Comparison of ENCODE assay signal across 26 mouse cellular contexts in genomic region chr12:81885982-81886381, GRCm38 (mm10). TPM values are rescaled to one million over a fixed set of nuclear protein-coding genes. Genes with fewer than 3 reads are reported as not detected.
DNase-seq lines count a peak whose midpoint lies in the region; ATAC-seq and TF ChIP-seq lines count a peak whose summit lies in the region.
"Had no signal": no experiment of that assay in that cellular context is flagged by ENCODE, and none has a peak within 500 bp of the region (broad histone marks: within the 10 kb centered on the region; RNA-seq: fewer than 3 reads in every experiment).

No protein-coding gene starts in this region.

- peaks cover 15% of the 10 kb centered on the region for H3K4me1 ChIP-seq in intestine, embryonic 14.5 days (replicated peaks; ENCODE audit: control insufficient read depth, insufficient read depth, low read length)
- H3K4me1 ChIP-seq in intestine, postnatal 0 days (replicated peaks; ENCODE audit: control insufficient read depth, insufficient read depth, low read length) = peaks cover 15% of the 10 kb centered on the region; the same call in 1 of the 2 replicates
- H3K4me1 ChIP-seq in embryonic facial prominence, embryonic 10.5 days = peaks cover 13% of the 10 kb centered on the region
- H3K4me1 ChIP-seq: embryonic facial prominence, embryonic 15.5 days had no signal

- H3K36me3 ChIP-seq in intestine, embryonic 14.5 days (ENCODE audit: control insufficient read depth, insufficient read depth, low read length) = no peaks in the 10 kb centered on the region
- no peaks in the 10 kb centered on the region for H3K36me3 ChIP-seq in intestine, postnatal 0 days (ENCODE audit: control insufficient read depth, insufficient read depth)
- 0 out of 2 replicates have a peak, but pooled peaks cover 3% of the 10 kb centered on the region for H3K36me3 ChIP-seq in embryonic facial prominence, embryonic 10.5 days (replicated peaks)
- H3K36me3 ChIP-seq: embryonic facial prominence, embryonic 12.5 days; embryonic facial prominence, embryonic 15.5 days; G1E; hindbrain, embryonic 12.5 days; hindbrain, embryonic 15.5 days had no signal

- no peak for TF ChIP-seq CTCF in intestine, postnatal 0 days (IDR thresholded peaks at IDR 0.05; ENCODE audit: low read depth)

- 29% methylated on average over 4 of the region's 4 CpGs for WGBS in intestine, embryonic 14.5 days
- 30% methylated on average over 4 of the region's 4 CpGs for WGBS in intestine, postnatal 0 days
- 88% methylated on average over 4 of the region's 4 CpGs for WGBS in embryonic facial prominence, embryonic 10.5 days

- H3K9ac ChIP-seq in intestine, embryonic 14.5 days (ENCODE audit: low read length) = no peak overlapping the region
- no peak overlapping the region for H3K9ac ChIP-seq in intestine, postnatal 0 days (ENCODE audit: low read depth, low read length)
- H3K9ac ChIP-seq: embryonic facial prominence, embryonic 12.5 days; embryonic facial prominence, embryonic 15.5 days; forebrain, postnatal 0 days; hindbrain, embryonic 12.5 days; hindbrain, embryonic 15.5 days had no signal

- ATAC-seq in frontal cortex, adult (ENCODE audit: low TSS enrichment) = peak; percentile 72
- ATAC-seq in intestine, embryonic 14.5 days (replicated peaks; ENCODE audit: low FRiP score, low TSS enrichment, low read depth) = no peak
- ATAC-seq in intestine, postnatal 0 days = no peak
- peak; percentile 70 for ATAC-seq in megakaryocyte-erythroid progenitor cell, adult 5-6 weeks (replicated peaks; ENCODE audit: low FRiP score, low TSS enrichment, poor library complexity, severe bottlenecking)
- ATAC-seq: forebrain, embryonic 14.5 days; forebrain, postnatal 0 days had no signal

- H3K4me2 ChIP-seq in intestine, embryonic 14.5 days (ENCODE audit: low read length) = no peak overlapping the region
- no peak overlapping the region for H3K4me2 ChIP-seq in intestine, postnatal 0 days (replicated peaks; ENCODE audit: low read depth)
- H3K4me2 ChIP-seq: embryonic facial prominence, embryonic 12.5 days; embryonic facial prominence, embryonic 15.5 days; heart, embryonic 11.5 days; hindbrain, embryonic 12.5 days; hindbrain, embryonic 15.5 days had no signal

- H3K27me3 ChIP-seq in intestine, embryonic 14.5 days (replicated peaks; ENCODE audit: control insufficient read depth, insufficient read depth, low read length) = no peaks in the 10 kb centered on the region
- H3K27me3 ChIP-seq in intestine, postnatal 0 days (replicated peaks; ENCODE audit: control insufficient read depth, insufficient read depth, low read length) = no peaks in the 10 kb centered on the region
- H3K27me3 ChIP-seq in embryonic facial prominence, embryonic 10.5 days (replicated peaks; ENCODE audit: low read depth, poor library complexity, severe bottlenecking) = no peaks in the 10 kb centered on the region
- H3K27me3 ChIP-seq: embryonic facial prominence, embryonic 12.5 days; embryonic facial prominence, embryonic 15.5 days; hindbrain, embryonic 12.5 days; hindbrain, embryonic 15.5 days had no signal

- H3K9me3 ChIP-seq in intestine, embryonic 14.5 days (ENCODE audit: control insufficient read depth, low read length) = no peaks in the 10 kb centered on the region
- H3K9me3 ChIP-seq in intestine, postnatal 0 days (ENCODE audit: control insufficient read depth) = no peaks in the 10 kb centered on the region
- H3K9me3 ChIP-seq in embryonic facial prominence, embryonic 10.5 days = no peaks in the 10 kb centered on the region
- H3K9me3 ChIP-seq: embryonic facial prominence, embryonic 12.5 days; embryonic facial prominence, embryonic 15.5 days; G1E; hindbrain, embryonic 12.5 days; hindbrain, embryonic 15.5 days had no signal

- H3K4me3 ChIP-seq in intestine, embryonic 14.5 days (ENCODE audit: low read depth, low read length) = no peak overlapping the region
- H3K4me3 ChIP-seq in intestine, postnatal 0 days (ENCODE audit: low read depth, low read length) = no peak overlapping the region
- H3K4me3 ChIP-seq in embryonic facial prominence, embryonic 10.5 days = no peak overlapping the region
- H3K4me3 ChIP-seq: embryonic facial prominence, embryonic 12.5 days; embryonic facial prominence, embryonic 15.5 days; gastrocnemius, adult 2 months; hindbrain, embryonic 12.5 days; hindbrain, embryonic 15.5 days had no signal

- no peak for DNase-seq in frontal cortex, postnatal 14 days (ENCODE audit: low spot score in 2 of 2)
- peak; percentile 47 for DNase-seq in intestine, embryonic 14.5 days (ENCODE audit: low spot score)
- peak; percentile 35 for DNase-seq in brain, adult 2 months (ENCODE audit: low read depth, low spot score)
- DNase-seq in gastrocnemius, postnatal 4 days (ENCODE audit: low spot score in 2 of 2) = no peak
- no peak for DNase-seq in embryonic facial prominence, embryonic 10.5 days (ENCODE audit: low spot score)
- DNase-seq: adrenal gland, adult 2 months; adrenal gland, postnatal 14 days; cerebellum, adult 11-12 months; cerebellum, adult 8-10 months; cerebellum, postnatal 10 days; cerebellum, postnatal 36 days; forebrain, postnatal 0 days; gastrocnemius, adult 2 months; gastrocnemius, postnatal 14 days; kidney, adult 11 months; kidney, adult 8-10 months had no signal

- H3K27ac ChIP-seq in intestine, embryonic 14.5 days (ENCODE audit: low read depth) = peak overlapping the region; percentile 5; the same call in 1 of the 2 replicates
- H3K27ac ChIP-seq in intestine, postnatal 0 days (ENCODE audit: low read depth, low read length) = no peak overlapping the region
- H3K27ac ChIP-seq in embryonic facial prominence, embryonic 10.5 days (replicated peaks) = no peak overlapping the region
- H3K27ac ChIP-seq: embryonic facial prominence, embryonic 12.5 days; embryonic facial prominence, embryonic 15.5 days; gastrocnemius, adult 2 months; hindbrain, embryonic 12.5 days; hindbrain, embryonic 15.5 days had no signal

RNA-seq across cellular contexts. Expression of gene Pcnx, which starts 26.2 kb away (rescaled TPM):
- polyA plus RNA-seq in intestine, embryonic 14.5 days (2014; fragmentation: Nextera tagmentation; extraction: Ambion mirVana) = 18.2 and 23.6 TPM in 2 replicates
- polyA plus RNA-seq in intestine, postnatal 0 days (2015; fragmentation: Nextera tagmentation; extraction: Ambion mirVana) = 11.0 and 12.4 TPM in 2 replicates
- 16.3 and 33.8 TPM in 2 replicates for total RNA-seq in megakaryocyte-erythroid progenitor cell, adult 5-6 weeks (2014; fragmentation: Nextera tagmentation)
- total RNA-seq in megakaryocyte-erythroid progenitor cell, adult 5-6 weeks (2017) = 3.9 and 6.4 TPM in 2 replicates
- 10 to 100 TPM; 56.4 to 66.9 TPM for total RNA-seq in gastrocnemius, postnatal 4 days (2021)
- 8.0 and 12.5 TPM in 2 replicates for polyA plus RNA-seq in embryonic facial prominence, embryonic 10.5 days (2016; fragmentation: Nextera tagmentation; extraction: Ambion mirVana)
- polyA plus RNA-seq: G1E had no signal

Comparison
In these comparisons a context has a peak if more than half of its experiments do, and no peak if none do; other contexts are left out.
1. ATAC-seq: peak in frontal cortex, adult (single experiment) and megakaryocyte-erythroid progenitor cell, adult 5-6 weeks (single experiment); none in intestine, embryonic 14.5 days (single experiment) and intestine, postnatal 0 days (single experiment).
2. DNase-seq: peak in intestine, embryonic 14.5 days (single experiment) and brain, adult 2 months (single experiment); none in frontal cortex, postnatal 14 days (0 of 2), gastrocnemius, postnatal 4 days (0 of 2) and embryonic facial prominence, embryonic 10.5 days (single experiment).